Mouse (Mus musculus) right cerebral cortex, postnatal 36 days (tissue): ENCODE results near the gene Endog.
"Not testable (repeated sequence)": the region's sequence is repeated elsewhere in the genome, so short reads cannot be mapped to it uniquely, and the experiment has no call there.

Experiments used
- DNase-seq, 2 experiments: peaks; one replicate each; pipeline ENCODE4 v3.0.0; 2022; ENCODE audit warnings: low spot score in 2 of 2, mixed read lengths in 1 of 2

The Endog gene

DNA sequence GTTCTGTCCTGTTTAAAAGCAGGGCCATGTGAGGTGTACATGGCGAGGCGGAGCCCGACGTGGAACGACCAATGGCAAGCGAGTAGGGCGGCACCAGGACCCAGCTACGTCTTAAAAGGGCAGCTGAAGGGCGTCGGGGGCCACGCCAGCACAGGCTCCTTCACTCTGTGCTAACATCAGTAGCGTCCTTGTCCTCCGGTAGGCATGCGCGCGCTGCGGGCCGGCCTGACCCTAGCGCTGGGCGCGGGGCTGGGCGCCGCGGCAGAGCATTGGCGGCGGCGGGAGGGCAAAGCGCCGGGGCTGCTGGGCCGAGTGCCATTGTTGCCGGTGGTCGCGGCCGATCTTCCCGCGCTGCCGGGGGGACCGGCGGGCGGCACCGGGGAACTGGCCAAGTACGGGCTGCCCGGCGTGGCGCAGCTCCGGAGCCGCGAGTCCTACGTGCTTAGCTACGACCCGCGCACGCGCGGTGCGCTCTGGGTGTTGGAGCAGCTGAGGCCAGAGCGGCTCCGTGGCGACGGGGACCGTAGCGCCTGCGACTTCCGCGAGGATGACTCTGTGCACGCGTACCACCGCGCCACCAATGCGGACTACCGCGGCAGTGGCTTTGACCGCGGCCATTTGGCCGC lies at the start of gene Endog:
TSS of gene Endog (plus strand) at position 123 of the 626 bp plus-strand sequence.
- DNase-seq: peak; percentile 87 to 88

DNA sequence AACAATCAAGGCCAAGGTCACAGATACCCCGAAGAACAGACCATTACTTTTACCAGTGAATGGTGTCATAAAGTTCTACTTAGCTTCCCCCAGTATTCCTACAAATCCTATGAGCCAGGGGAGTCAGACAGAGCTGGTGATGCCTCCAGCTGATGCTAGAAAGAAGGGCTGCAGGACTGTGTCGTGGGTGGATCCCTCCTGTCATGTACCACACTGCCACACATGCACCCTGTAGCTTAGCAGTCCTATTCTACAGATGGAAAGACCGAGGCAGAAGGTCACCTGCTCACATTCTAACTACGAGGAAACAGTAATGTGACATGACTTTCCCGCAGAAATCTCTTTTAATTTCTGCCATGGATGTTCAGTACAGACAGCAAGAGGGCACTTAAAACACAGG lies 48.5 kb upstream of the Endog start:
- DNase-seq: no peak

DNA sequence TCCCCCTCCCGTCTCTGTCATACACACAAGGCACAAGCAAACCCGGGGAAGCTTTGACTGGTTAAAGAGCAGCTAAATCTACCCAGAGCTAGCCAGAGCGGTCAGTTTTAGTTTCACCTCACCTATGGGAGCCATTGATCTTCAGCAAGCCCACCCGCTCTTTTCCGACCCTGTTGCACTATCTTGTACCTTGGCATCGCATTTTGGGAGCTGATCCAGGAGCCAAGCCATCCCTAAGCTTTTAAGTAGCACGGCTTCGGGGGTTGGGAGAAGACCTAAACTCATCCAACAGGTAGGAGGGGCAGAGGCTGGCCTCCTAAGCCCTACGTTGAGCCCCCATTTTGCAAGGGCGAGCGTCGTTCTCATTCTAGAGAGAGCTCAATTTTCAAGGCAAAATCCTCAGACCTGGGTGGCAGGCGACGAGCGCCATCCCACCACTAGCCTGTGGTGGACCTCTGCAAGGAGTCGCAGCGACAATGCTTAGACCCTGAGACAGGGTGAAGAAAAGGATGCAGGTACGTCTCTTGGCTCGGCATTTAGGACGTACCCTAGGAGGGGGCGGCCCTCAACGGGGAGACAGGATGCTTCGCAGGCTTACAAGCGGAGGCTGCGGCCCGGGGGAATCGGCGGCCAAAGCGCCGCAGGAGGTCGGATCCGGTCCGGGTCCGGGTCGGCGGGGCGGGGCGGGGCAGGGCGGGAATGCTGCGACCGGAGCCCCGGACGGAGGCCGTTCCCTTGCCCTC lies 47.4 kb upstream of the Endog start:
- DNase-seq: peak in 1 of 2 experiments; percentile 25

- DNase-seq: peak; percentile 92 to 94
Measured at GRCm38 (mm10) chr2:30124472-30125274, 46.6 kb upstream of the Endog start, which contains the start of gene Zer1. Gene Zer1 (minus strand): TSS chr2:30124585.

DNA sequence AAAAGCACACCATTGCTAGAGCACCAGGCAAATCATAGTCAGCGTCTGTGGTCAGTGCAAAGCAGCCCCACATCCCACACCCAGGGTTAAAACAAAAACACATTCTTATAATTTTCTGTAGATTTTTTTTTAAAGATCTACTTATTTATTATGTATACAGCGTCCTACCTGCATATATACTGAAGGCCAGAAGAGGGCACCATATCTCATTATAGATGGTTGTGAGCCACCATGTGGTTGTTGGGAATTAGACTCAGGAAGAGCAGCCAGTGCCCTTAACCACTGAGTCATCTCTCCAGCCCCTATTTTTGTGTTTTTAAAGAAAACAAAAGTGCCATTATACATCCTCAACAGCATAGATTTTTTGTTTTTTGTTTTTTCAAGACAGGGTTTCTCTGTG lies 42.5 kb upstream of the Endog start:
- no peak for DNase-seq

DNA sequence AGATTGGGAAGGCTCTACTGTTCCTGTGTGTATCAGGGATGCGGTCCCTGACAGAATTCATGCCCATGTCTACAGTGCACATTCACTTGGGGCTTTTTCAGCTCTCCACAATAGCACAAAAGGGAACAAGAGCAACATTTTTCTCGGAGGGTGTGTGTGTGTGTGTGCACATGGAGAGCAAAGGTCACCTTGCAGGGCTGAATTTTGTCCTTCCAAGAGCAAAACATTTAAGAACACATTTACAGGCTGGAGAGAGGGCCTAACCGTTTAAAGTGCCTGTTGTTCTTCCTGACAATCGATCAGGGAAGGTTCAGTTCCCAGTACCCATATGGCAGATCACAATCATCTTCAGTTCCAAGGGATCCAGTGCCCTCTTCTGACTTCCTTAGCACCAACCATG lies 41.1 kb upstream of the Endog start:
- DNase-seq: no peak

- not testable (repeated sequence) for DNase-seq
Measured at GRCm38 (mm10) chr2:30131240-30131639, 40.1 kb upstream of the Endog start.

DNA sequence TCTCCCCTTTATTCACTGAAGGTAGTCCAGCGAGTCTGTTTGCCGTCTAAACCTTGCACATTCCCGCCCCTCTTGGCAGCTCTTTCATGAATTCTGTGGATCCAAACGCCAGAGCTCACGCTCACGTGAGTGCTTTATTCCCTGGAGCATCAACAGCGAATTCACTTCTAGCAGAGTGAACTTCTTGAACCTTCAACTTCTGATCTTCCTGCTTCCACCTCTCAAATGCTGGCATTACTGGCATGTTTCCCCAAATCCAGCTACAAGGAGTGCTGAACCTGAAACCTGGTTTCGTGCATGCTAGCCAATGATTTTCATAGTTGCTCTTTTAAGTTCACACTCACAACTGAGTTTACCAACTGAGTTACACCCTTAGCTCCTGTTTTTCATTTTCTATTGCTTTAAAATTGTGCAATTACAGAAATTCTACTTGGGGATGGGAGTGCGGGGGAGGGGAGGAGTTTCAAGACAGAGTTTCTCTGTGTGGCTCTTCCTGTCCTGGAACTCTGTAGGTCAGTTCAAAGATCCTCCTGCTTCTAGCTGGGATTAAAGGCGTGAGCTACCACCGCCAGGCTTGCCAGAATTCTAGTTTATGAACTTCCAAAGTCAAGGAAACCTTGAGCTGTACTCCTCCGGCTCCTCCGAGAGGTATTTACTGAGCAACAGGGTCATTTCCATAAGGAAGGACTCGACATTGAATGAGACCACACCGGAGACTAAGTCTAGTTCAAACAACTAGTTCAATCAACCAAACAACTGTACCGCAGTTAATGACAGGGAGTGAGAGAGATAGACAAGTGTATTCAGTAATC lies 38.3 kb upstream of the Endog start:
- no peak for DNase-seq

DNA sequence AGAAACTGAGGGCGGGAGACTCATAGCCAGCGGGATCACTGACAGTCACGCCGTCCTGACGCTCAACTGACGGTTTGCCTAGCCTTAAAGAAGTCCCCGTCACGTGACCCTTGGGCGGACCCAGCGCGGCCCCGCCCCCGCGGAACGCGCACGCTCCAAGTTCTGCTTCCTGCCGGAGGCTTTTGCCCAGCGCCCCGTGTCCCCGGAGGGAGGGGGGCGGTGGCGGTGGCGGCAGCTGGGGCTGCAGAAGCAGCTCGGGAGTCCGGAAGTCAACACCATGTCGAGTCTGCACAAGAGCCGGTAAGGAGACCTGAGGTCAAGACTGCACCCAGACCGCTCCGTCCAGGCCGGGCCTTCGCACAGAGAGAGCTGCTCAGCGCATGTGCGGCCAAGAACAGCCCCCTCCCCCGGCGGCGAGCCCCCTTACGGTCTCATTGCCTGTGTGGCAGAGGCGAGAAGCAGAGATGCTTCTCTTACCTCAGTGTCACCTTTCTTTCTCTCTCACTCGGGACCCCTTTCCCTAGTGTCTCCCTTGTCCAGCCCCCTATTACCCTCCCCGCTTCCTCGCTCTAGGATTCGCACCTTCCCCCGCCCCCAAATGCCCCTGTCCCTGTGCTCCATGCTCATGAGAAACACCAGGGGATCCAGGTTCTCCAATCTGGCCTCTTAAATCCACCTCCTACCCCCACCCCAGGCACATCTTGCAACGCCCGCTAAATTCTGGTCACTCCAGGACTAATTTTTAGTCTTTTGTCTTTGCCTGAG lies 37.5 kb upstream of the Endog start, which contains the start of gene Tbc1d13:
TSS of gene Tbc1d13 (plus strand) at position 134 of the 765 bp plus-strand sequence.
- DNase-seq: peak; percentile 96 to 97

DNA sequence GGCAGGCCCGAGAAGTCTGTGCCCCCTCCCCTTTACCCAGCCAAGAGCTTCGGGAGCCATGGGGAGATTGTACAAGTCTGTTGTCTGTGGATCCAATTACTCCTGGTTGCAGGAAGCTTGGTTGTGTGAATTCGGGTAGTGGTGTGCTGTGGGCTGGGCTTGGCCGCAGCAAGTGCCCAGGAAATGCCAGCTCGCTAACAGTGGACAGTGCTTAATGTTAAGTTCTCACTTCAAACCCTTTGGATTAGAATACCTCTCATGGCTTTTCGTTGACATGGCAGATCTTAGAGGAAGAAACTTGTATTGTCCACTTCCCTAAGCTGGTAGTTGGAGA lies 36.9 kb upstream of the Endog start:
- DNase-seq: no peak

- no peak for DNase-seq
Measured at GRCm38 (mm10) chr2:30134928-30135620, 36.2 kb upstream of the Endog start.

DNA sequence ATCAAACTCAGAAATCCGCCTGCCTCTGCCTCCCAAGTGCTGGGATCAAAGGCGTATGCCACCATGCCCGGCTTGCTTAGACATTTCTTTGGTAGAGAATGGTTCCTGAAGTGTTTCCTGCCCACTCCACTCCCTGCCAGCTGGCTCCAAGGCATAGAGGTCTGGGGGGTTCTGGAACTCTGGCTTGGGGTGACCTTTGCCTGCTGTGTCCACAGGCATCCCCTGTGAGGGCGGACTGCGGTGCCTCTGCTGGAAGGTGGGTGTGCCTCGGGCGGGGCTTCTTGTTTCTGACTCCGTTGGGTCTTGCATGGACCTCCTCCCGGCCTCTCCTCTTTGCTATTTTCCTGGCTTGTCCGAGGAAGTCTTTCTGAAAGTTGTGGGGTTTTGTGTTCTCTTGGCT lies 34.8 kb upstream of the Endog start:
- DNase-seq: no peak

GRCm38 (mm10) chr2:30140021-30140420 lies 31.3 kb upstream of the Endog start:
- not testable (repeated sequence) for DNase-seq

- DNase-seq: no peak
Measured at GRCm38 (mm10) chr2:30144436-30144835, 26.9 kb upstream of the Endog start.

DNA sequence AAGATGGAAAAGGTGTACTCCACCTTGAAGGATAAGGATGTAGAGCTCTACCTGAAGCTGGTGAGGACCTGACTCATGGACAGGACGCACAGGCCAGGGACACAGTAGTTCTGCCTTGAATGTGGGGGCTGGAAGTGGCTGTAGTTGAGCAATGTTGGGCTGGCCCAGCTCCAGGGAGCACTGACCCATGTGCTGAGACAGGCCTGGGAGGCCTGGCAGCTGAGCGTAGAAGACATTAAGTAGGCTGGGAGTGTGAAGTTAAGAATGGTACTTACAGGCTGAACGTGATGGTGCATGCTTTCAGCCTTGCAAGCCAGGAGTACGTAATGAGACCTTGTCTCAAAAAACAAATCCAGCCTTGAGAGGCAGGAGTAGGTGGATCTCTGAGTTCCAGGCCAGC lies 23.8 kb upstream of the Endog start:
- DNase-seq: no peak

- no peak for DNase-seq
Measured at GRCm38 (mm10) chr2:30151840-30152239, 19.5 kb upstream of the Endog start.

DNA sequence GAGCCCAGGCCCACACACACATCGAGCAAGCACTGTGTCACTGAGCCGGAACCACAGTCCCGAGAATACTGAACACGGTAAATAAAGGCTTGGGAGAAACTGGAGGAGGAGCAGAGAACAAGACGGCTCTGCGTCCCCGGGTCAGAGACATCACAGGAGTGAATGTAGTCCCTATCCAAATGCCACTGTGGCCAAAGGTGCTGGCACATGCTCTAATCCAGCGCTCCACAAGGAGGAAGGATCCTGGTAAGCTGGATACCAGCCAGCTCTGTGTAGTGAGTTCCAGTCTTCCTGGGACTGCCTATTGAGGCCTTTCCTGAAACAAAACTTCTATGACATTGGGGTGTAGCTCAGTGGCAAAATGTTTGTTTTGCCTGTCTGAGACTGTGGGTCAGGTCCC lies 18.7 kb upstream of the Endog start:
- no peak for DNase-seq

DNA sequence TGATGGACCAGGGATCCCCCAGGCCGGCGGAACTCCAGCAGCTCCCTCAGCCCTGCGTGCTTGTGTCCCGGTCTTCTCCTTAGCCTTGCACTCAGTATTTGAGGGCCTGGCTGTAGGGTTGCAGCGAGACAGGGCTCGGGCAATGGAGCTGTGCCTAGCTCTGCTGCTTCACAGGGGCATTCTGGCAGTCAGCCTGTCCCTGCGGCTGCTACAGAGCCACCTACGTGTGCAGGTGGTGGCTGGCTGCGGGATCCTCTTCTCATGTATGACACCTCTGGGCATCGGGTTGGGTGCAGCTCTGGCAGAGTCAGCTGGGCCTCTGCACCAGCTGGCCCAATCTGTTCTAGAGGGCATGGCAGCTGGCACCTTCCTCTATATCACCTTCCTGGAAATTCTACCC lies 11.4 kb upstream of the Endog start:
- DNase-seq: not testable (repeated sequence)

- no peak for DNase-seq
Measured at GRCm38 (mm10) chr2:30161809-30162208, 9.5 kb upstream of the Endog start.

DNA sequence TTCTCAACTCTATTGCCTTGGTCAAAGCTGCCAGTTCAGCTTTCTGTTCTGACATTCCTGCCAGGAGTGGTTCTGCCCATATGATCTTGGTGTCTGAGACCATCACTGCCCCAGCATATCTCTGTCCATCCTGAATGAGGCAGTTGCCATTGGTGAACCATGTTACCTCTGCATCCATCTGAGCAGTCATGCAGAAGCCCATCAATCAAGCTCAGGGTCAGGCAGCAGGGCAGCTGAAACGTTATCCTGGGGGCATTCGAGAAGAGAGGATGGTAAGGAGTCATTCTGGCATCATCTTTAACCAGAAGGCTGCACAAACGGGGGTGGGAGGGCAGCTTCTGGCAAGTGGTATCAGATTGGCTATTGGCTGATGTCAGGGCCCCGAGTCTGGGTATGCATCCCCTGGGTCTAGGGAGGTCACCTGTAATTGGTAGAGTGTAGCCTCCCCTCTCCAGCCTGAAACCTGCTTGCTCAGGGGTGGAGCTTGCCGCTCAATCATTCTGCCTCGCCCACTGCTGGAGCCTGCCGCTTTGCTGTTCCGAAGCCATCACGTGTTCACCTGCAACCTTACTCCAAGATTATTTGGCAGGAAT lies 6.9 kb upstream of the Endog start:
- DNase-seq: no peak
